Mouse (Mus musculus) hindbrain, embryonic 10.5 days (tissue): ENCODE data around the gene Lhpp. TPM values are rescaled to one million over a fixed set of nuclear protein-coding genes. Genes with fewer than 3 reads are reported as not detected.

Experiments
- DNase-seq: peaks from one replicate; pipeline ENCODE4 v3.0.0-alpha.2; 2017; ENCODE audit warnings: low spot score
- H3K27ac ChIP-seq: fragments of 300-500 bp; sonication (generic); 2 replicates; pipeline ENCODE4 v1.5.1; 2016; ENCODE audit warnings: mild to moderate bottlenecking, moderate library complexity
- H3K27me3 ChIP-seq: fragments of 300-500 bp; sonication (generic); 2 replicates; pipeline ENCODE4 v1.6.1; 2016; ENCODE audit warnings: mild to moderate bottlenecking; ENCODE audit not compliant: poor library complexity, insufficient read depth, severe bottlenecking
- H3K36me3 ChIP-seq: fragments of 300-500 bp; sonication (generic); 2 replicates; pipeline ENCODE4 v1.6.1; 2016; ENCODE audit warnings: mild to moderate bottlenecking, moderate library complexity
- H3K4me1 ChIP-seq: fragments of 300-500 bp; sonication (generic); replicated peaks from 2 replicates; pipeline ENCODE4 v1.6.1; 2016; ENCODE audit warnings: mild to moderate bottlenecking
- H3K4me3 ChIP-seq: fragments of 300-500 bp; sonication (generic); 2 replicates; pipeline ENCODE4 v1.5.1; 2016; ENCODE audit warnings: mild to moderate bottlenecking, moderate library complexity
- H3K9me3 ChIP-seq: fragments of 300-500 bp; sonication (generic); 2 replicates; pipeline ENCODE4 v1.6.1; 2016; ENCODE audit warnings: mild to moderate bottlenecking, moderate library complexity
- WGBS: fragments of 180-500 bp; shearing (Covaris S2); methylation state at CpG from one replicate; pipeline ENCODE4 v1.1.7; 2016; 5-methylcytosine and 5-hydroxymethylcytosine counted together
- polyA plus RNA-seq: library from polyadenylated mRNA; unstranded; fragments of >200 nt; fragmentation: Nextera tagmentation; extraction: Ambion mirVana; gene quantifications from 2 replicates; pipeline ENCODE4 v1.2.1, GENCODE M21; 2016

Gene Lhpp
- polyA plus RNA-seq, 1 experiment from 2014 or later = 18.9 TPM

DNA sequence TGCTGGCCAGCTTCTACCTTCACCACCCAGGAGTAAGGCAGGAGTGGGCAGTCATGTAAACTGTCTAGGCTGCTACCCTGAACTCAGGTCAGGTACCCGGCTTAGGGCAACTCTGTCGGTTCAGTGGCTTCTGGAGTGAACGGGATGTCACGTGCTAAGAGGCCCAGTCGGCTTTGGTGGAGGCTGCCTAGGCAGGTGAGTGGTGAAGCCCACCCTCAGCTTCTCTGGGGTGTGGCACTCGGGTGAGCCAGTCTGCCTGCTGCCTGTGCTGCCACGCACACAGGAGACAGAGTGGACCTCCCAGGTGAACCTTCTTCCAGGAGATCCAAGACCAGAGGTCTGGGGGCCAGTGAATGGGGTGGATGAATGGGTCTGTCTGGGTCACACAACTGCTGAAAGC is 102.5 kb downstream of the Lhpp start:
- 86% methylated on average over 7 of the region's 7 CpGs for WGBS
- H3K4me1 ChIP-seq = peaks cover 62% of the 10 kb centered on the region
- no peaks in the 10 kb centered on the region for H3K9me3 ChIP-seq
- H3K27me3 ChIP-seq = no peaks in the 10 kb centered on the region
- no peak for DNase-seq
- H3K36me3 ChIP-seq = peaks cover 27% of the 10 kb centered on the region
- H3K4me3 ChIP-seq = no peak overlapping the region
- H3K27ac ChIP-seq = no peak overlapping the region; the same call in 1 of the 2 replicates

DNA sequence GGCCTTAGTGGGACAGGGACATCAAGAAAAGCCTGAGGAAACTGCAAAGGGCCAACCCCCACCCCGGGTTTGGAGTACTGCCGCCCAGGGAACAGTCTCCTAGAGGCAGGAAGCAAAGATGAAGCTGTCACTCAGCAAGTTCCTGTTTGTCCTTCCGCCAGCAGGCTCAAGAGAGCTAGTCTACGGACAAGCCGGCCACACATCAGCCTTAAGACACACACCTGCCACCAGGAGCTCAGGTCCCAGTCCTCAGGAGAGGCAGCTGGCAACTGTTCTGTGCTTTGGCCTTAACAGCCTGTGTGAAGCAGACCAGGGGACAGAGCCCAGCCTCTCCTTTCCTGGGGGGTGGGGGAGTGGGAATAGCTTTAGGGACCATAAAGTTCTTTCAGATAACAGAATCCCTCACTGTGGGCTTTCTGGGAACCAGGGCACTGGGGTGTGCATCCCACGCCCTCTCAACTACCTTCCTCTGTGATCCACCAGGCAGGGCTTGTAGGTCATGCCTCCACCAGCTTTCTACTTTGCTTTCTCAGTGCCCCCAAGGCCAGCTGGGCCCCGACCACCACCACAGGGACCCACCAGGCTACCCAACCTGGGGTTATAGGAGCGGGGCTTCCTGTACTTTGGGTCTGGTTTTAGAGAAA is 103.2 kb downstream of the Lhpp start:
- DNase-seq = no peak
- Histone ChIP-seq H3K27me3 (no peaks in the 10 kb centered on the region), H3K4me1 (peaks cover 68% of the 10 kb centered on the region), H3K9me3 (no peaks in the 10 kb centered on the region), H3K4me3 (no peak overlapping the region), H3K36me3 (peaks cover 27% of the 10 kb centered on the region), H3K27ac (peak overlapping the region; percentile 71)
- 72% methylated on average over 8 of the region's 8 CpGs for WGBS

DNA sequence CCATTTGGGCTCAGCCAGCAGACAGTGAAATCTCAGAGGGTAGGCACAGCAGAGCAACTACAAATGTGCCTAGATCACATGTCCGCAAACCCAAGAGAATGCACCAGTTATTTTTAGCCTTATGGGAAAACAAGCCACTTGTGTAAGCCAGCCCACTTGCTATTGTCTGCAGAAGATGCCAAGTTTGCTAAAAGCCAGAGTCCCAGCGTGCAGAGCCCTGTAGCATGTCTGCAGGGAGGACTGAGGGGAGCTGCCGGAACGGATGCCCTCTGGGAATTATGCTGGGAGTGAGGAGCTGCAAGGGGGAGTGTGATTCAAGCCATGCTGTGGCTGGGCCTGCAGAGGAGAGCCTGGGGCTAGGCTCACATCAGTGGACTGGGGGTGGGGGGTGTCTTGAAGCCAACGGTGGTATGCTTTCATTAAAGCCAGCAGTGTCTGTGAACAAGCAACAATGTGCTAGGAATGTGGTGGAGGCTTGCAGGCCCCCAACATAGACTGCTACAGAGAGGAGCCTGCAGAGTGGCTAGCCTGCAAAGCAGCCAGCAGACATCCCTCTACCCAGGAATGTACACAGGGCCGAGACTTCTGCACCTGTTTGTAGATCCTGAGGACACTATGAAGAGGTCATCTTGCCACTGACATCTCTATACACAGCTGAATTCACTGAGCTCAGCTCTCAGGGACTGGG is 103.9 kb downstream of the Lhpp start:
- peak overlapping the region; percentile 71 for H3K27ac ChIP-seq
- H3K27me3 ChIP-seq = no peaks in the 10 kb centered on the region
- WGBS = 42% methylated on average over 6 of the region's 6 CpGs
- H3K4me3 ChIP-seq = no peak overlapping the region
- H3K9me3 ChIP-seq = no peaks in the 10 kb centered on the region
- peaks cover 27% of the 10 kb centered on the region for H3K36me3 ChIP-seq
- peak; percentile 22 for DNase-seq
- peaks cover 75% of the 10 kb centered on the region for H3K4me1 ChIP-seq

- DNase-seq = no peak
- WGBS = 95% methylated on average over 4 of the region's 4 CpGs
- H3K4me3 ChIP-seq = no peak overlapping the region
- H3K4me1 ChIP-seq = peaks cover 81% of the 10 kb centered on the region
- H3K27ac ChIP-seq = peak overlapping the region; percentile 71; the same call in 1 of the 2 replicates
- no peaks in the 10 kb centered on the region for H3K27me3 ChIP-seq
- H3K9me3 ChIP-seq = no peaks in the 10 kb centered on the region
- H3K36me3 ChIP-seq = peaks cover 27% of the 10 kb centered on the region
These were observed 104.8 kb downstream of the Lhpp start for GRCm38 (mm10) chr7:132715259-132715658.

DNA sequence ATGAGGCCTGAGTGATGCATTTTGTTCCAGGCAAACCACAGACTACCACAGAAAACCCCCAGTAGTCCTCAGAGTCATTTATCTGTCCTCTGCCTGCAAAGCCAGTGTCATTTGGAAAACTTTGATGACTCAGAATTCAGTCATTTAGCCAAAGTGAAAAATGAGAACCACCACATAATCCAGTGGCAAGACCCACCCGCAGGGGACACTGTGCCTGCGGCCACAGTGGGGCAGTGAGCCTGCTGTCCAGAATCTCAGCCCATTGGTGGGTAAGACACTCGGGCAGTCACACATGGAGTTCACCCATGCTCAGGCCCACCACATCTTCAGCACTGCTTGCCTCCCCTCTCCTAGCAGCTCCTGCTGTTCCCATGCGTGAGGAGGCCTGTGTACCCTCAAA is 109.1 kb downstream of the Lhpp start:
- Histone ChIP-seq H3K27ac (no peak overlapping the region), H3K9me3 (no peaks in the 10 kb centered on the region), H3K27me3 (no peaks in the 10 kb centered on the region), H3K36me3 (peaks cover 16% of the 10 kb centered on the region), H3K4me3 (no peak overlapping the region), H3K4me1 (peaks cover 78% of the 10 kb centered on the region)
- DNase-seq = no peak
- WGBS = 86% methylated on average over 4 of the region's 4 CpGs

- Histone ChIP-seq H3K4me3 (no peak overlapping the region), H3K27ac (peak overlapping the region; percentile 37; the same call in 1 of the 2 replicates), H3K4me1 (peaks cover 68% of the 10 kb centered on the region)
These were observed 110.1 kb downstream of the Lhpp start for GRCm38 (mm10) chr7:132720562-132720961.

DNA sequence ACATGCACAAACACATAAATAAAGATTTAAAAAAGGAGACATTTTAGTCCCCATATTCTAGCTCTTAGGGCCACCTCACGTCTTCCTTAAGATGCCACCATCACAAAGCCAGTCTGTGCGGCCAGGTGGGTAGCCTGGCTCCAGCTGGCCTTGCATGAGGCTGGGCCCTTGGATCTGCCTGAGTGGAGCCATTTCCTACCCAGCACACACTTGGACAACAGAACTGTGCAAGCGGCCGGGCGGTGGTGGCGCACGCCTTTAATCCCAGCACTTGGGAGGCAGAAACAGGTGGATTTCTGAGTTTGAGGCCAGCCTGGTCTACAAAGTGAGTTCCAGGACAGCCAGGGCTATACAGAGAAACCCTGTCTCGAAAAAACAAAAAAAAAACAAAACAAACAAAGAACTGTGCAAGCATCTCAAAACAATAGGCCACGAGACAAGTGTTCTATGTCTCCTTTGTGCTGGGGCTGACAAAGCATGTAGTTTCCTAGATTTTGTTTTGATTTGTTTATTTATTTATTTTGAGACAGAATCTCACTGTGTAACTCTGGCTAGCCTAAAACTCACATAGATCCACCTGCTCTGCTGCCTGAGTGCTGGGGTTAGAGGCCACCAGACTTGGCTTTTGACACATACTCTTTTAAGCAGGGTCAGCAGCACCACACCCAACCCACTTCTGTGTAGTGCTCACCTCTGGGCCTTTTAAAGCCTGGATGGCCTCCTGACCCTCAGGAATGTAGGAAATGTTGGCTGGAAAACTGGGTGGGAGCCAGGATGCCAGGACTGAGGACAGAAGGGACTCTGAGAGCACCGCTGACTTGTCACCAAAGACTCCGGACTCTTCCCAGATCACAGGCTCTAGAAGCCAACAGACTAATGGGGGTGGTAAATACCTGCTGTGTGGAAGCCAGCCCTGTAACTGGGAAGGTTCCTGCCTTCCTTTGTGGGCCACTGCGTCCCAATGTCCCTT is 112.2 kb downstream of the Lhpp start:
- Histone ChIP-seq H3K36me3 (0 out of 2 replicates have a peak, but pooled peaks cover under 1% of the 10 kb centered on the region), H3K4me1 (peaks cover 64% of the 10 kb centered on the region), H3K27ac (peak overlapping the region; percentile 20; the same call in 1 of the 2 replicates), H3K9me3 (no peaks in the 10 kb centered on the region), H3K27me3 (no peaks in the 10 kb centered on the region), H3K4me3 (no peak overlapping the region)
- WGBS = 88% methylated on average over 12 of the region's 12 CpGs
- DNase-seq = no peak

More at GRCm38 (mm10) chr7:132720562-132720961, 110.1 kb downstream of the Lhpp start:
- 85% methylated on average over 8 of the region's 8 CpGs for WGBS
- no peak for DNase-seq
- no peaks in the 10 kb centered on the region for H3K9me3 ChIP-seq
- H3K27me3 ChIP-seq = no peaks in the 10 kb centered on the region
- peaks cover 6% of the 10 kb centered on the region for H3K36me3 ChIP-seq

DNA sequence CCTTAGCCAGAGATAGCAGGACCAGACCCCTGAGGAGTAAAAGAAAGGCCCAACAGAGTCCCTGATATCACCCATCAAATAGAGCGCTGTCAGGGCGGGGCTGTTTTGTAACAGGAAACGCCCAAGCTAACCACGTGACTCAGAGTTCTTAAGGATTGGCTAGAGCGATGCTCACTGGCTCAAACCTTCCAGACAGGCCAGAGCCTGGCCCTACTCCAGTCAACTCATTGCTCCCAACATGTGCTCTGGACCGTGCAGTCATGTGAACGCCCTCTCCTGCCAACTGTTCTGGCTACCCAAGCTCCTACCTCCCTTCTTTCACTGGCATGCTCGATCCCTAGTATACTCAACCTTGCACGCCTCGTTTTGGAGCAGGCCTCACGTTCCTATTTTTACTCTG is 113.5 kb downstream of the Lhpp start:
- Histone ChIP-seq H3K4me3 (no peak overlapping the region), H3K4me1 (peaks cover 52% of the 10 kb centered on the region), H3K9me3 (no peaks in the 10 kb centered on the region), H3K36me3 (no peaks in the 10 kb centered on the region), H3K27ac (peak overlapping the region; percentile 5; the same call in 1 of the 2 replicates), H3K27me3 (no peaks in the 10 kb centered on the region)
- no peak for DNase-seq
- WGBS = 93% methylated on average over 11 of the region's 11 CpGs

DNA sequence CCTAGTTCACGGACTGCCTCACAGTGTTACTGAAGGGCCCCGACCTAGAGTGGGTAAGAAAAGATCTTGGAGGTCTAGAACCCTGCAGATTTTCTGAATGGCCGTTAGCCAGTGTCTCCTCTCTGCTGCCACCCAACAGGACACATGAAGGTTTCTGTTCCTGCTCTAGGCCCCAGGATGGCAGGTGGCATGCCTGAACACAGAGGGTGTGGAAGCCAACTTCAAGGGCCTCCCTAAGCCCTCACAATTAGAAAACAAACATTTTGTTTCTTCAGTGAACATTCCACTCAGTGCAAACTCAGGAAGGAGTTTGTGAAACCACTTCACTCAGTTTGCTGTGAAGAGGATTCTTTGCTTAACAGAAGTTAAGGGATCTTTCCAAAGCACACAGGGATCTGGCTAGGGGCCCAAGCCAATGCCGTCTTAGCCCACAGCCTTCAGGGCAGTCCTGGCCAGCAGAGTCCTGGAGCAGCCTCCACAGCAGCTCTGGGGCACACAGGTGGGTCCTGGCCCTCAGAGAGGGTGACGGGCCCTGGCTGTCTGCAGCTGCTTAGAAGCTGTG is 114.1 kb downstream of the Lhpp start:
- H3K4me1 ChIP-seq = peaks cover 52% of the 10 kb centered on the region
- no peak for DNase-seq
- H3K9me3 ChIP-seq = no peaks in the 10 kb centered on the region
- peak overlapping the region; percentile 5; the same call in 1 of the 2 replicates for H3K27ac ChIP-seq
- H3K4me3 ChIP-seq = no peak overlapping the region
- H3K36me3 ChIP-seq = peaks cover 3% of the 10 kb centered on the region; the same call in 1 of the 2 replicates
- no peaks in the 10 kb centered on the region for H3K27me3 ChIP-seq
- 88% methylated on average over 5 of the region's 5 CpGs for WGBS

GRCm38 (mm10) chr7:132726106-132726861 is 115.8 kb downstream of the Lhpp start:
- no peak overlapping the region for H3K27ac ChIP-seq
- 80% methylated on average over 13 of the region's 13 CpGs for WGBS

DNA sequence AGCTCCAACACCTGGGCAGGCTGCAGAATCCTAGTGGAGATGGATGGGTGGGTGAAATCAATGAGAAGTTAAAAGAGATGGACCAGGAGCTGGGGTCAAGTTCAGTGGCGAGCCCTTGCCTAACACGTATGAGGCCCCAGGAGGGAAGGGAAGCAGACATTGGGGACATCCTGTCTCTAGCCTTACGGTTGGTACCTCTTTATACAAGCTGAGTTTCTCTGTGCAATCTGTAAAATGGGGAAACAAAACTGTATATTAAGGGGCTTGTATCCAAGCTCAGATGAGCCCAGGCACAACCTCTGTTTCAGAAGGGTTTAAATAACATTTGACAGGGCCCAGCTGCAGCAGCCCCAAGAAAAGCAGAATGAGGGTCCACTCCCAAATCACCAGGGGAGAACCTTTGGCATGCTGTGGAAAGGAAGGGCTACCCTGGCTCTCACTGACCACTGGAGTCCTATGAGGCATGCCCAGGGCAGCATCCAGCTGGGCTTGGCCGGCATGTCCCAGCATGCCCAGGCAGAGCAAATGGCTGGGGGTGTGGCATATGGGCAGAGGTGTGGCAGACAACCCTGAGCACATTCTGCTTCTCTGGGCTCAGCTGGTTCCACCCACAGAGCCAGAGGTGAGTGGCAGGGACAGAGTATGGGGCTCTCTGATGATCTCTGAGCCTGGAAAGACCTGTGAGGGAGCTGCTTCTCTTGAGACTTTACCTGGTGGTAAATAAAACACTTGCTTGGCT is 118.8 kb downstream of the Lhpp start:
- 87% methylated on average over 4 of the region's 4 CpGs for WGBS
- H3K27ac ChIP-seq = 0 out of 2 replicates have a peak overlapping the region, but pooled peaks have one; percentile 84

More at GRCm38 (mm10) chr7:132726106-132726861, 115.8 kb downstream of the Lhpp start:
- Histone ChIP-seq H3K4me1 (peaks cover 51% of the 10 kb centered on the region), H3K27me3 (no peaks in the 10 kb centered on the region), H3K9me3 (no peaks in the 10 kb centered on the region), H3K4me3 (no peak overlapping the region), H3K36me3 (peaks cover 8% of the 10 kb centered on the region)
- DNase-seq = no peak

More for the DNA sequence above, 118.8 kb downstream of the Lhpp start:
- no peak overlapping the region for H3K4me3 ChIP-seq
- H3K9me3 ChIP-seq = no peaks in the 10 kb centered on the region
- H3K27me3 ChIP-seq = no peaks in the 10 kb centered on the region
- H3K36me3 ChIP-seq = peaks cover 9% of the 10 kb centered on the region
- H3K4me1 ChIP-seq = peaks cover 57% of the 10 kb centered on the region
- DNase-seq = no peak
